Mouse (Mus musculus) embryo, embryonic 10.5 days (tissue): ENCODE results near the gene Efnb2.

Experiments used
- DNase-seq: peaks from one replicate; pipeline ENCODE4 v3.0.0-alpha.2; 2015; ENCODE audit warnings: low spot score

The Efnb2 gene

GRCm38 (mm10) chr8:8569280-8569679 is 91.8 kb downstream of the Efnb2 start:
- no peak for DNase-seq

- DNase-seq, result no peak
Observed at GRCm38 (mm10) chr8:8568215-8568773, 92.7 kb downstream of the Efnb2 start.
